Mouse (Mus musculus) mouse trophoblast stem cell (cell line): Measurements from ENCODE around the gene Epsti1.

Source experiments
- in situ Hi-C, 2 experiments: fragments of 300-500 bp; cut with MseI, MboI; formaldehyde crosslinking; loops; 2 replicates in 1 of 2; 3 replicates in 1 of 2; pipeline ENCODE4 v1.15.1; 2025

Gene Epsti1

DNA sequence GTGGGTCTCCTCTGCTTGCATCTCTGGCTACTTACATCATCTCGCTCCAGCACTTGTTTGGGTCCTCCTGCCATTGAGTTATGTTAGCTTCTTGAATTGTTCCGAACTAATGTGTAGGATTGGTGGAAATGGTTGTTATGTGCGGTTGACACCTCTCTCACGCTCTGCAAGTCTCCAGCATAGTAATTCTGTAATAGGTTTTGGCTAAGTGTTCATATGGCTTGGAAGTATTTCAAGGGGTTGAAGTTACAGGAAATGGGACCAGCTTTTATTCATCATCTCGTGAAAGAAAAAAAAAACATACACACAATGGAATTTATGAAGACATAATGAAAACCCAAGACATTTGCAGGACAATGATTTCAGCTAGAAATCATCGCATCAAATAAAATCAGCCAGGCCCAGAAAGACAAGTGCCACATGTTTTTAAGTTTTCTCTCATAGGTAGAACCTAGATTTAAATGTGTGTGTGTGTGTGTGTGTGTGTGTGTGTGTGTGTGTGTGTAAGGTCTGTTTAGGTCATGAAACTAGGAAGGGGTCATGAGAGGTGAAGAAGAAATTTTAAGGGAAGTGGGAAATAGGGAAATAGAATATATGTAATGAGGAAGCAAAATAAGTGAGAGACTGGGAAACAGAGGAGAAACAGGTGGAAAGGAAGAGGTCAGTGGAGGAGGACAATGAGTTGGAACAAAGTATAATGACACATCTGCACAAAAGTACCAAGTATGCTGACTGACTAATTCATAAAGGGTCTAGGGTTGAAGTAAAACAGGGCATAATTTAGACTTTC is 19.2 kb downstream of the Epsti1 start:
- in situ Hi-C loops, result loop anchor here in 1 of 2 experiments (10.0 kb wide), 1 partner anchor 778 kb away; no protein-coding TSS in a partner anchor

DNA sequence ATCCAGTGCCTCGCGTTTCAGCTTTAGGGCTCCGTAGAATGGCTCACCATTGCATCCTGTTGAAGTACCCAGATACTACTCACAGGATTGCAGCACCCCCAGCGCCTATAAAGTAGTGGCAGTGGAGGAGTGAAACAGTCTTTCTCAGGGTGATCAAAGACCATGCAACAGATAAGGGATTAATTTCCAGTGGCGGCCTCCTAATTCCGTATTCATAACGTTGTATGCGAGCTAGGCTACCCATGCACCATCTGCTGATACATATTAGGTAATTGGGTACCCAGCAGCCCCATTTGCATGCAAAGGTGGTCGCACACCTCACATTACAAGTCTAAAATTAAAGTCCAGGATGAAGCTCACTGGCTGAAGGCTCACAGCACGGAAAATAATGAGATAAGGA is 21.4 kb downstream of the Epsti1 start:
- in situ Hi-C loops, result loop anchor here (10.0 to 25.0 kb wide), 2 partner anchors 781 to 788 kb away; no protein-coding TSS in a partner anchor

DNA sequence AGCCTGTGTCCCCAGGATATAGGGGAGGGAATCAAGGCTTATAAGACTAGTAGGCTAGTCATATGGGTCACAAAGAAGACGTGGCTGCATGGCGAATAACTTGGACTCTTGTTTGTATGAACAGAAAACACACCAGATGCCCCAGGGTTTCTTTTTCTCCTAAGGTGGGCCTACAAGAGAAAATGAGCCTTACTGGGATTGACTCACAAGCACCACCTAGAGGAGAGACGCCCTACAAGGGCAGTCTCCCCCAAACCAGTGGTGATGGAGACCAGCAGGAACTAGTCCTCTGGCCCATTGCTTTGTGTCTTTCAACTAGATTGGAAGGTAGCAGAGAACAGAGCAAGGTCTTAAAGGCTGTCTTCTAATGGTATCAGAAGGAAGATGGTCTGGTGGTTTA is 22.7 kb downstream of the Epsti1 start:
- in situ Hi-C loops, result loop anchor here (10.0 to 25.0 kb wide), 2 partner anchors 782 to 789 kb away; no protein-coding TSS in a partner anchor

DNA sequence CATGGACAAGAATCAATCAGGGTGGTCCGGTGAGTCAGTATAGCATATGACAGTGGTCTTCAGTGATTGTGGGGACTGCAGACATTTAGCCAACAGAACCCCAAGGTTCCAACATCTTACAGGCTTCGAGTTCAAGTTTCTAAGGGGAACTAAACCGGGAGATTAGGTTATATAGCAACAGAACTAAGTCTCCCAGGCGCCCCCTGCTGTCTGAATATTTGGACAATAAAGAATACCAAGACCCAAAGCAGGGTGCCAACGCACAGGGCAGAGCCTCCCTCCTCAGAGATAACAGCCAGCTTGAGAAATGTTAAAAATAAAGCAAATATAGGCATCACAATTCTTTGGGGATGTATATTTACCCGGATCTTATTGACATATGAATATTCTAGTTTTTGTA is 24.0 kb downstream of the Epsti1 start:
- in situ Hi-C loops, result loop anchor here (10.0 to 25.0 kb wide), 2 partner anchors 783 to 791 kb away; no protein-coding TSS in a partner anchor

DNA sequence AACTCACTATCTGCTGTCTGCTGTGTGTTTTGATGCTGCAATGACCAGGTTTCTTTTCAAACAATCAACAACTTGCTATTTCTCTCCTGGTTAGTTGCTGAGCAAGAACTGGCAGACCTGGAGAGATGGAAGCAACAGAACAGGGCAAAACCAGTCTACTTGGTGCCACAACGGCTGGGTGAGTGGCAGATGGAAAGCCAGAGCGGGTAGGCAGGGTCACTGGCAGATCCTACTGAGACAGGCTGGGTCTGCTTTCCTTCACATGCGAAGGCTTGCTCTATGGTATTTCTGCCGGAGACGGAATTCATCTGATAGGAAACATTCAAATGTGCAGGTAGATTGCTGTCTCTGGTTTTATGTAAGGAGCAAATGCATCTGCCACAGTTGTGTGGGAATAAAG is 24.6 kb downstream of the Epsti1 start:
- in situ Hi-C loops, result loop anchor here (10.0 to 25.0 kb wide), 2 partner anchors 784 to 791 kb away; no protein-coding TSS in a partner anchor

DNA sequence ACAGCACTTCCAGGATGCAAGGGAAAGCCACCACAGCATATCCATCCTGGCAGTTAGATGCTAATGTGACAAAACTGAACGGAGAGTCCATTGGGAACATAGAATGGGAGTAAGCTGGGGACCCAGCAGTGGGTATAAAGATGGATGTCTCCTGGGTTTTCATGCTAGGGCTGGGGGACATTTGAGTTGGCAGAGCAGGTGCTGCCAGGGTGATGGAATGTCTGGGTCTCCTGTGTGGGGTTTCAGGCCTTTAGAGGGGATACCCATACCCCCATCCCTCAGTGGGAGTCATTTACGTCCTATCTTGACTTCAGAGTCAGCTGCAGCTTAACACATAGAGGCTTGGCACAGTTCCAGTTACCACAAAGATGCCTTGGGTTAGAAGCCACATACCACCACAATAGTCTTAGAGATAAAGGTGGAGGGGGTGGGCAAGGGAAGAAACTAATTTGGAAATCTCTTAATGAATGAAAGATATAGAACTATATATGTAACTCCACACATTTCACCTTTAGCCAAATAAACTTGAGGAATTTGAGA is 25.2 kb downstream of the Epsti1 start:
- in situ Hi-C loops, result loop anchor here (10.0 to 25.0 kb wide), 2 partner anchors 784 to 792 kb away; no protein-coding TSS in a partner anchor

DNA sequence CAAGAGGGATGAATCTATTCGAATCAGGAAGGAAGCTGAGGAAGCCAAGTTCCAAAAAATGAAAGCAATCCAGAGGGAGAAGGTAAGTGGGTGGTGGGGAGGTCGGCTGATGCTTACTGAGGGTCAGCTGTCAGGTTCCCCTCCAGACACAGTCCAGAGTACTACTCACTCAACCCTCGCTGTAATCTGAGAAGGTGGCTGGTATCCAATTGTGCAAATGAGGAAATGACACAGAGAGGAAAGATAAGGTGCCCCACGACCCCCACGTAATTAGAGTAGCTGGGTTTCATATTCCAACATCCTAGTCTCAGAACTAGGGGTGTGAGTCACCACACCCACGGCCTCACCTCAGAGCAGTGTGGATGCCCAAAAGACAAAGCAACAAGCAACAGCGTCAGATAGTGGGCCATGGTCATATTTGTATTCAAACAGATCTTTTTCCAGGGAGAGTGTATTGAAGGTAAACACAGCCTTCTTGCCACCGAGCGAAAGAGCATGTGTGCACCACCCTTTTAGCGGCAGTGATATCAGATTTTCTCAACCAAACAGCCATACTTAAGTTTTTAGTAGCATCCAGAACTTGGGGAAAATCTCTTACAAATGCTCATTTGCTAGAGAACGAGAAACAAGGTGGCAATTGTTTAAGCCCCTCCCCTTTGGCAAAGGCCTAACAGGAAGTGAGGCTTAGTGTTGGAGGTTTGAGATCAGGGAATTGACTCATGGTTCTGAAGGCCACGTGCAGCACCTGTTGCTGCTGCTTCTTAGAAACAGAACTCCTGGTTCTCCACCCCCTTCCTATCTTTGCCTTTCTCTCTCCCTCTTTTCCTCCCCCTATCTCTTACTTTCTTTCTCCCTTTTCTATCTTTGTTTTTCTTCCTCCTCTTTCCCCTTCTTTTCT is 28.4 kb downstream of the Epsti1 start:
- in situ Hi-C loops, result loop anchor here in 1 of 2 experiments (25.0 kb wide), 1 partner anchor 795 kb away; no protein-coding TSS in a partner anchor

DNA sequence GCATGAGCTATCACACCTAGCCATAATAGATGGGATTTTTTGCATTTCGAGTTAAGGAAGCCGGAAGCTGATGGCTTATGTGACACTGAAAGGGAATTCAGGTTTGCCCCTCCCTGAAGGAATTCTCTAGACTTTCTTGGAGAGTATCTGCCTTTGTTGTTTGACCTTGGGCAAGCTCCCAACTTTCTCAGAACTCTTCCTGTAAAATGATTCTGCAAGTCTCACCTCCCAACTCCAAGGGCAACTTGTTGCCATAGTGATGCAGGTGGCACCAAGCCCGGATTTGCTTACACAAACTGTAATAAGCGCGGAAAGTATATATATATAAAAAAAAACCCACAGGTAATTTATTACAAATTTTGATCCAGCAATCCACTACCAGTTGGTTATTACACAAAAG is 29.2 kb downstream of the Epsti1 start:
- in situ Hi-C loops, result loop anchor here in 1 of 2 experiments (25.0 kb wide), 1 partner anchor 796 kb away; no protein-coding TSS in a partner anchor

DNA sequence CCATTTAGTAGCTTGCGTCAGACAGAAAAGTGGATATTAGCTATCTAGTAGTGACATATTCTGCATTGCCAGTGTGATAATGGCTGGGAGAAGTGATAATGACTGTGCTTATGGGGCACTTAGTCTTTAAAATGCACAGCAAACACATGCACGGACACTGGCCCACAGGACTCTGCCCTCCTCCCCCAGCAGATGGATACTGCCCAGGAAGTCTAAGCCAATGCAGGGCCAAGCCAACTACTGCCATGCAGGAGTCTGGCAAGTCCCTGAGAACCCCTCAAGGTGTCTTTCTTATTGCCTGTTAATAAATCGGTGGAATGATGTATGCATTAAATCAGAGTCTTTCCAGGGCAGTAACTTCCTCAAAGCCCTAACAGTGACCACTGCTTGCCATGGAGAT is 30.4 kb downstream of the Epsti1 start:
- in situ Hi-C loops, result loop anchor here in 1 of 2 experiments (25.0 kb wide), 1 partner anchor 797 kb away; no protein-coding TSS in a partner anchor

DNA sequence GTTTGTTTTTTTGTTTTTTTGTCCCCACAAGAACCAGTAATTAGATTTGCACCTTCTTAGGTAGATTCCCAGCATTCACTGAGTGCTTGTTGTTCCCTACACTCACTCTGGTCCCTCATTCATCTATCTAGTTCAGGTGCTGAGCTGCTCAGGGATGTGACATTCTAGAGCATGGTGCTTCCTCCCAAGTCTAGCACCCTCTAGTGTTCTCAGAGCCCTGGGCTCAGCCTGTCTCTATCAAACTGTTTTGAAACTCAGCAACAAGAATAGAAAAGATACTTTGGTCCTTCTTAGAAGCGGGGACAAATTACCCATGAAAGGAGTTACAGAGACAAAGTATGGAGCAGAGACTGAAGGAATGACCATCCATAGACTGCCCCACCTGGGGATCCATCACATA is 37.1 kb downstream of the Epsti1 start:
- in situ Hi-C loops, result loop anchor here in 1 of 2 experiments (25.0 kb wide), 1 partner anchor 804 kb away; no protein-coding TSS in a partner anchor

DNA sequence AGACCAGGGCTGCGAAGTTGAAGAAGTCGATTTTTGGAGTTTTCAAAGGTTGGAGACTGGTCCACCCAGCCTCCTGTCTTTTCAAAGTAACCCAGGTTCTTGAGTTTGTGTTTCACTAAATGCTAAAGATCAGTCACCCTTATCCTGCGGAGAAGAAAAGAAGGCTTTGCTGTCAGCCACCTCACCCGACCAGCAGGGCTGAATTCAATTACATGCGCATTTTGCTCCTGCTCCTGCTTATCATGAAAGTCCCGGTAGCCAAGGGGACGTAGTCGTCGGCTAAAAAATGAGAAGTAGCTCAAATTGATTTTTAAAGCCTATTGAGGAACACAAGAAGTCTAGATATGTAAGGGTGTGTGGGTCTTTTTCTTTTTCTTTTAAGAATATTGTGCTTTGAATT is 38.2 kb downstream of the Epsti1 start:
- in situ Hi-C loops, result loop anchor here in 1 of 2 experiments (25.0 kb wide), 1 partner anchor 805 kb away; no protein-coding TSS in a partner anchor

DNA sequence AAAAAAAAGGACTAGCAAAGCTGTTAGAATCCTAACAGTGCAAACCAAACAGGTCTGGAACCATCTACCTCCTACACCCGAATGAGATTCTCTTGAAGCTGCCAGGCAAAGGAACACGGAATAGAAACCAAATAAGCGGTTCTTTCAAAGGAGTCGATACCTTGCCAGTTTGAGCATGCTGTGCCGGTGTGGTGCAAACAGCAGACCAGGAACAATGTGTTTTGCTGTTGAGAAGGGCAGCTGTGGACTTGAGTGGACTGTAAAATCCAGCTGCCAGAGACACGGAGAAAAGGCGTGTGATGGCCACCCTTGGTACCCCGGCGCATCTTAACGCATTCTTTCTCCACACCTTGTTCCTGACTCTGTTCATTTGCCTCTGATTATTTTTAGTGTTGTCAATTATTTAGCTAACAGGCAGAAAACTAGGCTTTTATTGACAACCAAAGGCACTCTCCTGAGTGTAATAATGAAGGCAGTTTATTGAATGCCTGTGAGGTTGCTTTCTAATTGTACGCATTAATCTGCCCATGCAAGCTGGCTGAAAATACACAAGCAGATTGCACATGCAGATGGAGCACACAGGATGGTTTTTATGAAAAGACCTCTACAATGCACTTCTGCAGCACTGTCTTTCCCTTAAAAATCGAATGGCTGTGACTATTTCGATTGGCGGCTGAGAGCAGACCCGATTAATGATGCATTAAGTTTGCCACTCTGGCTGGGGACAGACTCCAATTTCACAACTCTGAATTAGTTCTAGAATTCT is 38.9 kb downstream of the Epsti1 start:
- in situ Hi-C loops, result loop anchor here in 1 of 2 experiments (25.0 kb wide), 1 partner anchor 806 kb away; no protein-coding TSS in a partner anchor

DNA sequence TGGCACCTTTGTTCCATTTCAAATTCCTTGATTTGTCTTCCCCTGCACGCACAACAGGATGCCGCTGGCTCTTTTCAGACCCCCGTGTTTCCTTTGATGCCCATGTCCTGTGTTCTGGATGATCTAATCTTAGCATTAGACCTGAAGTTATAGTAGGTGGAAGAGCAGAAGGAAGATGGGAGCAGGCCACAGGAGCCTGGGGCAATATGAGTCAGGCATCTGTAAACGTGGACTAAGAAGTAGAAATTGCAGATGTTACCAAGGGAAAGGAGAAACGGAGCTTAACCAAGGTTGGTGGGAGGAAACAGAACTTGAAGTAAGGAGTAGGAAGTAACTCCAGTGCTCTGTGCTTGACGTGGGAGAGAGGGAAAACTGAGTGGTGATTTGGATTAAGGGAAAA is 57.7 kb downstream of the Epsti1 start:
- in situ Hi-C loops, result no loop called here

DNA sequence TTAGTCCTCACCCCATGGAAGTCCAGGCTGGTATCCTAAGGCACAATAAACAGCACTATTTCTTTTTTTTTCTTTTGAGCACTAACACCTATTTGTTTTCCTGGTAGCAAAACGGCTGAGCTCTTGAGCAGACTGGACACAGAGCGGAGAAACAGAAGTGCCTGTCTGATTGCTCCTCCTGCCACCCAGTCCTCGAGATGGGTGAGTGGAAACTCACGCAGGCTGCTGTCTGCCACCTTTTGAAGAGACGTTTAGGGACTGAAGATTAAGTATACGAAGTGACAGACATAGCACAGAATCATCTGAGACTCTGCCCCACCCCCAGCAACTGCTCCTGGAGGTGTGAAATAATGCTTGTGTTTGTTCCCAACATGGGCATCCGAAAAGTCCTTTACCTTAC is 59.5 kb downstream of the Epsti1 start:
- in situ Hi-C loops, result no loop called here

DNA sequence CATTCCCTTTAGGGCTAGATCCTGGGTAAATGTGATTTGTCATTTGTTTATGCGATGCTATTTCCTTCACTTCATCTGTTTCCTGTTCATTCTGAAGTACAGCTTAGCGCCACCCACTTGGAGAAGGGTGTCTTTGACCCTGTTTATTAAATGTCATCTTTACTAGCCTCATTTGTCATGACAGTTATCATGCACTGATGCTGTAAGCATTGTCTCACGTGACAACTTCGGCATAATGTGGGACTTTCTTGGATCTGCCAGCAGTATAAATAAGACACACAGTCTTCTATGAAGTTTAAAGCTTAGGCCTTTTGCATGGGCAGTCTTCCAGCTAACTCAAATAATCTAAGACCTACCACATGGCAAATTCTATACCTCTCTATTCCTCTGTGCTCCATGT is 67.3 kb downstream of the Epsti1 start:
- in situ Hi-C loops, result no loop called here

DNA sequence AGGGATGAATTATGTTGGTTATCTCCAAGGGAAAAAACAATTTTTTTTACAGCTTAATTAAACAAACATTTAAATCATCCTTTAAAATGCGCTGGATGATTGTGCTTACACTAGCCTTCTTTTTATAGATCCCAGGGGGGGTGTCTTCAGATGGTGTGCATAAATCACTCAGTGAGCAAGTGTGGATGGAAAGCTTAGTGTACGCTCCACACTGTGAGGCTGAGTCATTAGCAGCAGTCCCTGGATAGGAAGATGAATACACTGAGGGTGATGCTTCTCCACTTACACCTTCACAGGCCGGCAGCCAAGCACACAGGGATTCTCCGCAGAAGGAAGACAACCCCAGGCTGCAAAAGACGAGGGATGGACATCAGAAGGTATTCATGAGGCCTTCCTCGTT is 70.2 kb downstream of the Epsti1 start:
- in situ Hi-C loops, result no loop called here

DNA sequence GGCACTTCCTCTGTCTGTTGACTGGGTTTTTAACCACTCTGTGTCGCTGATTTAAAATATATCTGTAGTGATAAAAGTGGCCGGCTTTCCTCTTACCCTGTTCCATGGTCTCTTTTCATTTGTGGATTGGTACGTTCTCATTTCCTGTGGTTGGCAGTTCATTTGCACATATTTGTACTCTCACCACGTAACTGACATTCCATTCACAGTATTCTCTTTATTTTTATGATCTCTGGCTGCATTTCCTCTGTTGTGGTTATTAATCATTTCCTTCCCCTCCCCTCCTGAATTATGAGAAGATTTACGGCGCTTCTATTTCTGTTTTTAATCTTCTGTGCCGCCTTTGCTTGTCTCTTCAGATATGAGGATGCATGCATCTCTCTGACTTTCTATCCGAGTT is 71.7 kb downstream of the Epsti1 start:
- in situ Hi-C loops, result no loop called here

DNA sequence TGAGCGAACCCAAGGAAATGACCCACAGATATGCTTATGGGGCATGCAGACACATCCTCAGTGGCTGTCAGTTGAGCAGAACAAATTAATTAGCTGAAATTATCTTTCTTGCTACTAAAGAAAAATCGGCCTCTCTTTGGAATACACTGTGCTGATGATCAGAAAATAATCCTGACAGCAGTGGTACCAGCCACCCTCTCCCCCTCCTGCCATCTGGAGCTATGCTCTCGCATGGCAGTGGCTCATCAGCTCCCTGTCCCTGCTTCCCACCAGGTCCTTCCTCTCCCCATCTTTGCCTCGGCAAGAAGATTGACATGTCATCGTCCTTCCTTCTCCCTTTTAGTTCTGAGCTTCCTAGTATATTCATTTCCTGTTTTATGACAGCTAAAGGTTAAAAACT is 77.5 kb downstream of the Epsti1 start:
- in situ Hi-C loops, result no loop called here

DNA sequence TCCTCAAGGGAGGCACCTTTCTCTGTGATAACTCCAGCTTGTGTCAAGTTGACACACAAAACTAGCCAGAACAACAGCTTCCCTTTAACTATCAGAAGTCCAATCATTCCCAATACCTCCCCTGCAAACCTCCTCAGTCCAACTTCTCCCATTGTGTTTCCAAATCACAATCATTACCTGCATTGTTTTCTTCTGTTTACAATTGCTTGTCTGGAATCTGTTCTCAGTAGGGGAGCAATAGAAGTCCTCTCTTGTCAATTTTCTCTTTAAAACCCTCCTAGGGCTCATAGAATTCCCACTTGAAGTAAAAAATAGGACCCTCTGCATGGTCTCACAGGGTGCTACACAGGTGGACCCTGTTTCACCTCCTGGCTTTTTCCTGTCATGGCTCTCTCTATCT is 93.7 kb downstream of the Epsti1 start:
- in situ Hi-C loops, result no loop called here

DNA sequence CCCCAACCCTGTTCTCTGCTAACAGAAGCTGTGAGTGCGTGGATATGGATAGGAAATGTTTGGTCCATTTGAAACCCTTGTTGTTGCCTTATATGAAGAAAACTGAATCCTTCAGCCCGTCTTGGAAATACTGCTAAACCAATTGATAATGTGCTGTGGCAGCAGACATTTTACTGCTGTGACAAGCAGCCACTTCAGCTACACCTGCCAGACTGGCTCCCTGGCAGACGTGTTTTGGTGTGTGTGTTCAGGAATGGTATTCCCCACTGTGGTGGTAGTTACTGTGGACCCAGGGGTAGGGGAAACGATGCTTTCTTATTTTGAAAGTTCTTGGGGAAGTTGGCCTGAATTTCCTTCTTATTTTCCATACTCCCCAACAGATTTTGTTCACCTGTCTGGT is 100.4 kb downstream of the Epsti1 start:
- in situ Hi-C loops, result no loop called here

DNA sequence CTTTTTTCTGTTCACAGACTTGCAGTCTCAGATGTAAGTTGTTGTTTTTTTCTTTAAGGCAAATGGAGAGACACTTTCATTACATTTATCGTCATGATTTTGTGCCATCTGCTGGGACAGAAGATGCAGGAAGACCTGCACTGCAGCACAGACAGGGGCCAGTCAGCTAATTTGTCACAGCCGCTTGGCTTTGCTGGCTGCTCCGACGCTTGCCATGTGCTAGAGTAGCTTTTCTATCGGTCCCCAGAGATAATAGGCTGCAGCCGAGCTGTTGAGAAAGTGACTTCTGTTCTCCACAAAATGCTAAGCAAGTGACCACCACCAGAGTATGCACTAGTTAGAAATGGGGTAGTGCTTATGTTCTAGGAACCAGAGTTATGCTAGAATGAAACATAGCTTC is 104.0 kb downstream of the Epsti1 start:
- in situ Hi-C loops, result no loop called here
